Mouse (Mus musculus): ENCODE measurements around the gene Apbb1.

The Apbb1 gene

DNA sequence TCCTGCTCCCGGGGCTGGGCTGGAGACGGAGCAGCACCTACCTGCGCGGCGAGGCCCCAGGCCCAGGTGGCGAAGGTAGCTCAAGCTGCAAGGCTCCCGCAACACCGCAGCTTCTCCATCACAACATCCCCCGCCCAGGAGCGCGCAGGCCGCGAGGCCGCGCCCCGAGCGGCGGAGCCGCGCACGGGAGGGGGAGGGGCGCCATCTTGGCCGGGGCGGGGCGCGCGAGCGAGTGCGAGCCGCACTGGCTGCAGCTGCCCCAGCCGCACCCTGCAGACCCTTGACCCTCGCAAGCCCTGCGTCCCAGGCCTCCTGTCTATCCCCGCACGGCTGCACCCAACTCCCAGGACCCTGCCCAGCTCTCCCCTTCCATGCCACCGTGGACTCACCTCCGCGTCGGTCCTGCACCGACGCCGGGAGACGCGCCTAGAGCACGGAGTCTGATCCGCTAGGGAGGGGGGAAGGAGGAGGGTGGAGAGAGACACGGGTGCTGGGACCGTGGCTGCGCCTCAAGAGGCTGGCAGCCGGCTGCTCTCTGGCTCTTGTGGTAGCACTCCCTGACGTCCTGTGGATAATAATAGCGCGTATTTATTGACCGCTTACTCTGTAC lies at the start of gene Apbb1:
Apbb1 (minus strand) TSS at position 560 of the 610 bp plus-strand sequence.
- peak; percentile 89 for DNase-seq

DNA sequence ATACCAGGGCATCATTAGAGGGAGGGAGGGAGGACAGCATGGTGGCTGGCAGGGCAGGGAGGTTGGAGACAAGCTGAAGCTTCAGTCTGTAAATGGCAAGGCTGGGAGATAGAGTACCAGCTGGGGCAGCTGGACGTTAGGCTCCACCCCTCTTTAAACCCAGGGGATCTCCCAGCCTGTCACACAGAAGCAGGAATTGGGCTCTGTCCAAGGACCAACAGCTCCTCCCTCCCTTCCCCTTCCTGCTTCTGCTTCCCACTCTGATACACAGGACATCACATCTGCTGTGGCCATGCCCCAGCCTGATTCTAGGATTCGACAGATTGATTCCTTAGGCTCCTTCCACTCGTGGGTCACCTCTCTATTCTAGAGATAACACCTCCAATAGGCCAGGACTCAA lies 47.2 kb upstream of the Apbb1 start:
- peak; percentile 81 for DNase-seq

DNA sequence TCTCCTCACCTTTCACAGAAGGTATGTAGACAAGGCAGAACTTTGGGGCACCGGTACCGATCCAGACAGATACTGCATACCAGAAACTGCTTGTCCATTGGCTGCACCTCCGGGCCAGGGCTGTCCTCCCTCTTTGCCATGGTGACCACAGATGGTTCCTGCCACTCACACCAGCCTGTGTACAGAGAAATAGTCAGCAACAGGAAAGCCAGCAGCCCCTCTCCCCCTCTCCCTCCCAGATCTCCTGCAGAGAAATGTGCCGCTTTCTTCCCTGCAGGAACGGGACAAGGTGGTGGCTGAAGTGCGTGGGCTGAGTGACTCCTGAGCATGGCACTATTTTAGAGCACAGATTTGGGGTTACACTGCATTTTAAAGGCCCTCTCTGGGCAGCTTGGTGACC lies 43.9 kb upstream of the Apbb1 start:
- DNase-seq: no peak

DNA sequence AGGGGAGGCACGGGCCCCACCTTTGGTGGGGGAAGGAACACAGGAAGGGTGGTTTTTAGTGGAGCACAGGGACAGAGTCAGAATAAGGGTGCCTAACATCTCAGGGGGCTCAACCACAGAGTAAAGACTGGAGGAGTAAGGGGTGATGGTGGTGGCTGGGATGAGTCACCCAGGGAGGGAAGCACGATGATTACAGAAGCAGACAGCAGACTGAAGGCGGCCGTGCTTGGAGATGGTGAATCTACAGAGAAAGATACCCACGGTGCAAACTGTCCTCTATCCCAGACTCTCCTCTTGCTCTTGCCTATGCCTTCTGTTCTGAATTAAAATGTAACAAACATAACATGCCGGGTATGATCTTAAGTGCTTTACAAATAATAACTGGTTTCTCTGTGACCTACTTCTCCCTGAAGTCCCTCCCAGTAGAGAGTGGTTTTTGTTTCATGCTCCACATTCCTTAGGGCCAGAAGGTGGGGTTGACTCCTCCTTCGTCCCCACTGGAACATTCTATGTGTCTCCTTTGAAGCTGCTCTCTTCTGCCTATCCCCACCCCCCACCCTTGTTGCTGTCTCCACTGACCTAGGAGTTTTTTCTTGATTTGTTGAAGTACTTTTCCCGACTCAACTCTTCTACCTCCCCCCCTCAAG lies 40.3 kb upstream of the Apbb1 start:
- no peak for DNase-seq

DNA sequence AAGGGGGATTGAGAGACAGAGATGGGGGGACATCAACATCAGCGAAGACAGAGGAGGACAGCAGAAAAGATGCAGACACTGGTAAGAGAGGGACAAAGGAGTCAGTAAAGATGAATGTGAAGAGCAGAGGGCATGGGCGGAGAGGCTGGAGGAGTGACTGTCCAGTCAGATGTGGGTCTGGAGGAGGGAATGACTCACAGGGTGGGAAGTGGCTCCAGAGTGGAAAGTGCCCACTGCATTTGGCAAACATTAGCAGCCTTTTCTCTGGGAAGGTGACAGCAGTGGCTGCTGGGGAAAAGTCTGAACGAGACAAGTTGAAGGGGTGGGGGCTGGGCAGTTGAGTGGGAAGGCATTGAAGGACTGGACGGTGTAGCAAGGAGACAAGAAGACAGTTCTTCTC lies 39.6 kb upstream of the Apbb1 start:
- DNase-seq: no peak

DNA sequence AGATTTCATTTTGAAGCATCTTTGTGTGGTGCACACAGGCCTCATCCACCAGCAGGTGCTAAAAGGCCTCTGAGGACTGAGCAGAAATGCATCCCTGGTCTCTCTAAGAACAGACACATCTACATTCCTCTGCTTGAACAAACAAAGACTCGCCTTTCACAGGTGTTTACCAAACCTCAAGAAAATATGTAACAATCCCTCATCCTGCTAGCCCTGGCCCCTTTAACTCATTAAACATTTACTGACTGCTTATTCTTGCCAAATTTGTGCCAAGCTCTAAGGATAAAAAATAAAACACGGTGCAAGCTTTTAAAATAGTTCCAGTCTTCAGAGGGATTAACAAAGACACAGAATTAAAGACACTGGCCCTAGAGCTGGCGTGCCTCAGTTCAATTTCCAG lies 38.2 kb upstream of the Apbb1 start:
- no peak for DNase-seq

DNA sequence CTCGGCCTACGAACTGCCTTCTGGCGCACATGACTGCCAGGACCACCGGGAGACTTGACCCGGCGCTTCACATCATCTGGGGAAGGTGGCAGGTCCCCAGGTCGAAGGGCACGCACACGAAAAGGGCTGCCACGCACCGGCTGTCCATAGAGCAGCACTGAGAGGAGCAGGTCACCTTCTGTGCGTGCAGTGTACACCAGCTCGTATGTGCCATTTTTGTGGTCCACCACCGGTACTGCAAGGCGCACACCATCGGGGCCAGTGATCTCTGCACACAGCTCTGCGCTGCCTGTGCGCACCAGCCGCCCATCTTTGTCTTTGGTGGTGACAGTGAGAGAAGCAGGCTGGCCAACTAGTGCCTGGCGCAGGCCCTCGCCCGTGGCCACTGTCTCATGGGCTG lies 36.4 kb upstream of the Apbb1 start:
- no peak for DNase-seq

DNA sequence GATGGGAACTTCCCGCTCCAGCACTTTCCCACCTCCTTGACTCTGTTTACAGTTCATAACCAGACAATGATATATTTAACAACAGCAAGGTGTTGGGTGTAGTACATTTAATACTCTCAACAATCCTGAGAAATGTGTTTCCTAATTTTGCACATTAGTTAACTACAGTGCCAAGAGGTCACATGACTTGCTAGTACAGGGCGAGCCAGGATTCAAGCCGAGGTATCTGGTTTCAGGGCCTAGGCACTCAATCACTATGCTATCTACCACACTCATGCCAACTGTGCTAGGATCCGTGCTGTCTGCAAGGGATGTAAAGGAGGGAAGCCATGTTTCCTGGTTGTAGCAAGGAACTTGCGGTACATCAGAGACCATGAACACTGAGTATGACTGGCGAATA lies 35.1 kb upstream of the Apbb1 start:
- DNase-seq: no peak

DNA sequence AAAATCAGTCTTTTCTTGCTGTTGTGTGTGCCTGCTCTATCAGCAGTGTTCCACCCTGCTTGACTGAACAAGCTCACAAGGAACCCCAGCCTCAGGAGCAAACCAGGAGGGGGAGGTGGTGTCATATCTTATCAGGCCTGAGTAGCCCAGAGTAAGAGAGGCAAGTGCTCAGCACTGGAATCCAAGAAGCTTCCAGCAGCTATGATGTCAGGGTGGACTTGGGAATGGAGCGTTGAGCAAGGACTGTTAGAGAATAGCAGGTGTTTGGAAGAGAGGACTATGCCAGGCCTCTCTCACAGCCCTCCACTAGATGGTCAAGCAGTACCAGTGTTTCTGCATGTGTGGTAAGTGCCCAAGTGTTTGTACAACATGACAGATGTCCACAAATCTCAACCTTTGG lies 34.3 kb upstream of the Apbb1 start:
- no peak for DNase-seq

DNA sequence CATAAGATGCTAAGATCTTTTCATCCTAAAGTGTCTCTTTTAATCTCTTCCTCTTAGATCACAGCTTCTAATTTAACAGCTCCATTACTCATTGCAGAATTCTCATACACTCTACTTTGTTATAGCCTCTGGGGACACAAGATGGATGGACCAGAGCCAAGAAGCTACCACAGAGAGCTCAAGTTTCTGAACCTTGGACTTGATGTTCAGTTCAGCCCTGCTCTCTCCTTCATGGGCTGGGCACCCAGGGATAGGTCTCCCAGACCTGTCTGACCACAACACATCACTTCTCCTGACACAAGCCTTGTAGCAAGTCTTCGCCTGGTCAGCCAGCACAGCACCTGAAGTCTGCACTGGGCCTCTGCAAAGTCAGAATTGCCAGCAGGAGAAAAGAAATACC lies 32.9 kb upstream of the Apbb1 start:
- no peak for DNase-seq

DNA sequence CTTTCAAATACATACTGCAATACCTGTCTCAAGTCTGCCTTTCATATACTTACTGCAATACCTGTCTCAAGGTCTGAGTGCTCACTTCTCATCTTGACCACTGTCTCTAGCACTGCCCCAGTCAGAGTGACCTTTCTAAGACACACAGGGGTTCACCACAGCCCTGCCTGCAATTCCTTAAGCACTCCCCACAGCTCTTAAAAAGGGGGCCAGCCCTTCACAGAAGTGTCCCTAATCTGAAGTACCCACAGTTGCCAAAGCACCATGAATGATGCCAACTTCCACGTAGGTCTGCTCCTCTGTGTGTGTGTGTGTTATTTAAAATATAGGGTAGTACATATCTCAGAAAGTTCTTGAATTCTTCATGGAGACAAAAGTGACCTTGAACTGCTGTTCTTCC lies 30.3 kb upstream of the Apbb1 start:
- no peak for DNase-seq

DNA sequence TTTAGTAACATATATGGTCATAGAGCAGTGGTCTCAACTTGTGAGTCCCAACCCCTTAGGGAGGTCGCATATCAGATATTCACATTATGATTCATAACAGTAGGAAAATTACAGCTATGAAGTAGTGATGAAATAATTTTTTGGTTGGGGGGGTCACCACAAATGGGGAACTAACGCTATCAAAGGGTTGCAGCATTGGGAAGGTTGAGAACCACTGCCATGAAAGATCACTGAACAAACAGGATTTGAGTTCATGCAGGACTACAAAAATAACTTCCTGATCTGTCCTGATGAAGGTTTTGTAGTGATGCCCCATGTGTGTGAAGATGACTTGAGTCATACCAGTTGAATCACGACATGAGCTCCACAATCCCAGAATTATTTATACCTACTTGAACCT lies 27.0 kb upstream of the Apbb1 start:
- no peak for DNase-seq

DNA sequence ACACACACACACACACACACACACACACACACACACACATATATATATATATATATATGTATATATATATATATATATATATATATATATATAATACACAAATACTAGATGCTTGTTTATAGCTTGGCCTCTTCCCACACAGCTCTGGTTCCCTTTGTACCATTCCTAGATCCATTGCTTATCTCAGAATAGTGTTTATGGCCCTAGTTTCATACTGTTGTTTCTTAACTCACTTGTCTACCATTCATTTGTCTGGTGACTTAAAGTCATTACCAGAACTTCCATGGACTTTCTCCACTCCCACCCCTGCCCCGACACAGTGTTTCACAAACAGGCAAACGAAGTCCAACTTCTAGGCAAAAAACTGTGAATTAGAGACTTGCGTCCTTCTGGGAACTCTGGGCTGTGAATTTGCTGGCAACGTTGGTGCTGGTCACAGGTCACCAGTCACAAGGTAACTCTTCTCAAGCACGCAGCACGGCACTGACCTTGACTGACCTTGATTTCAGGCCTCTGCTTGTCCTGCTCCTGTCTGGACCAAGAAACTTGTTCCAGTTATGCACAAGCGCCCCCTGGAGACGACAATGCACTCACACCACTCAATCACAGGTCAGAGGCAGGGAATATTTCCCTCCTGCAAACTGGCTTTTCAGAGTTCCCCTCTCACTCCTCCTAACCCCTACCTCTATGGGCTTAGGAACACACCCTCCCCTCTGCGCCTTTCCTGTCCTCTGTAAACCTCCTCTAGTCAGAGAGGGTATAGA lies 21.6 kb upstream of the Apbb1 start:
- DNase-seq: peak; percentile 80

DNA sequence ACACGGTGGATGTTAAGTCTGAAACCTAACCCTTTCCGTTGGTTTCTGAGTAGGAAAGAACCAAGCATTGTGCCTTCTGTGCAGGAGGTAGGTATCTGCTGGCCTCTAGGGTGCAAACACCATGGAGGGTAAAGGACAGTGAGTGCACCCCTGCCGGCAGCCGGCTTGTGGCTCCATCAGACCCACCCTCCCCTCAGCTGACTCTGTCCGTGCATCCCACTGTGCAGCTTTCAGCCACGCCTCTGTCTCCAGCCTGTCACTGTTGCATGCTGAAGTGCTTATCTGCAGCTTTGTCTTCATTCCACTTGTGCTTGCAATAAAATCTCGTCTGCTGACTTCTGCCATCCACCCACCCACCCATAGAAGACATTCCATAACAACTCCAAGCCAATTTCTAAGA lies 8.6 kb upstream of the Apbb1 start:
- no peak for DNase-seq

DNA sequence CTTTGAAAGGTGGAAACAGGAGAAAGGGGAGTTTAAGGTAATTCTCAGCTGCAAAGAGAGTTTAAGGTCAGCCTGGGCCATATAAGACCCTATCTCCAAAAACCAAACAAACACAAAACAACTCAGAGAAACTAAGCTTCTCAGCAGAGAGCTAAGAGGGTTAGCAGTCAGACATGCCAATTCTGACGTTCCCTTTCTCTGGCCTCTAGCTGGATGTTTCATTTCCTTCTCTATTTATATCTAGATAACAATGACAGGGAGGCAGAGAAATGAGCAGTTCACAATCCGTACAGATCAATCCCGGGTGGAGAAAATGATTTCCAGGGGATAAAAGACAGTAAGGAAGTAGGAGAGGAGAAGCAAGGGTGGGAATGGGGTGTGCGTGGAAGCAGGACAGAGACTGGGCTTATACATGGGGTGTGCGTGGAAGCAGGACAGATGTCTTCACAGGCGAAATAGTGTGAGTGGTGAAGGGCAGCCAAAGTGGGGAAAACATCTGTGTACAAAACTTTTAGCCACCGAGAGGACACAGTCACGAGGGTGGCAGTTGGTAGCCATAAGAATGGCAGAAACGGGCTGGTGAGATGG lies 7.0 kb upstream of the Apbb1 start:
- no peak for DNase-seq

DNA sequence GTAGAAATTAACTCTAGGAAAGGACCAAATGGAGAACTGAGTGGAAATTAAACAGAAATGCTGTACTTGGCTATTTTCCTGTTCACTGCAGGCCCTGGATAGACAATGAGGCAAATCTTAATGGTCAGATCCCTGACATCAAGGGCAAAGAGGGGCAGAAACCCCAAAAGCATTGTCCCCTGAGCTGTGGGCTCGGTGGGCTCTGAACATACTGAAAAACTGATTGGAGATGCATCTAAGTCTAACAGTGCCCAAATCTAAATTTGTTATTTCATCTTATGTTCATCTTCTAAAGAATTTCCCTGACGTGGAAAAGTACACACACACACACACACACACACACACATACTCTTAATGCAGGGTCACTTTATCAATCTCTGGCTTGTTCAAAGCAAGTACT lies 506 bp upstream of the Apbb1 start:
- DNase-seq: no peak

DNA sequence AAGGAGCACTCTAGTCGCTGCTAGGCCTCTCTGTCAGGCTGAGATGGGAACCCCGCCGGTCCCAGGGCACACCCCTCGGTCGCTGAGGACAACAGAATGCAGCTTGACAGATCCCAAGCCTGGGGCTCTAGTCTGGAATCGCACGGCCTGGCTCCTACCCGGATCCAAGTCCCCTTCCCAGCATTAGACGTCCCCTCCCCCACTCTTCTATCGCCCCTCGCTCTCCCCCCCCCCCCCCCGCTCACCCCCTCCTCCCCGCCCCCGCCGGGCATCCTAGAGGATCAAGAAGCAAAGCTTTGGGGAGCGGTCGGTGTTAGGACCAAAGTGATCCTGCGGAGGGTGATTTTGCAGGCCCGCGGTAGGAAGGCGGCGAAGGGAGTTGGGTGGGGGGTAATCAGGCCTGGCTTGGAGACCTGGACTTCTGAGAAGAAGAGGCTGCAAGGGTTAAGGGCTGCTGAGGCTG lies 795 bp downstream of the Apbb1 start:
- DNase-seq: no peak

DNA sequence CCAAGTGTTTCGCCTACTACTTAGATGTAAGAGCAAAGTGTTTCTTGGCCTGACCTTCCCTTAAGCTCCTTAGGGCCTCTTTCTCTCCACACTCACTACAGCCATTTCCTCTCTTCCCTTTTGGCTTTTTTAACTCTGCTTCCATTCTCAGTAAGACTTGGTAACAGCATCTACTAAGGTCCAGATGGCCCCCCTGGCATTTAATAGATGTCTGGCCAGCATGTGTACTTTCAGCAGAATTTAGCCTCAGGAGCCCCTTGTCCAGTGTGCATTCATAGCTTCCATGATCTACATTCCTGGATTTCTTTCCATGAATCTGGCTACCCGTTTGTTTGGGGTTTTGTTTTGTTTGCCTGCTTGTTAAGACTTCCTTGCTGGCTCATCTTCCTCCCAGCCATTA lies 3.0 kb downstream of the Apbb1 start:
- no peak for DNase-seq

DNA sequence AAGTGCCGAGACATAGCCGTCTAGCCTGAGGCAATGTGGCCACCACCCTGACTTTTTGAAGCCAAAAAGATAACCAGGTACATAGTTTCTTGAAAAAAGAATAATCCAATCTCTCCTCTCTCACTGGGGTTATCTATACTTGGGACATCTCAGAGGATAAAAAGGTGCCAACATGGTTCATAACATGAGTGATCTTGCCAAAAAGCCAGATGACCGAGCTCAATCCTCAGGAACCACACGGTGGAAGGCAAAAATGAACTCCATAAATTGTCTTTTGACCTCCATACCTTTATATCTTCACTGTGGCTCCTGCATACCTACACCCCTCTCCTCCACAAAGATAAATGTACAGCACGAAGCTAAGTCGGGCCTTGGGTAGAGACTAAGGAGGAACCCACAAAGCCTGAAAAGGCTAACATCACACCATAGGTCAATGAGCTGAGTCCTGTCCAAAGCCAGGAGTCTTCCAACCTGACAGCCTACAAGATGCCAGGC lies 4.0 kb downstream of the Apbb1 start:
- DNase-seq: no peak

DNA sequence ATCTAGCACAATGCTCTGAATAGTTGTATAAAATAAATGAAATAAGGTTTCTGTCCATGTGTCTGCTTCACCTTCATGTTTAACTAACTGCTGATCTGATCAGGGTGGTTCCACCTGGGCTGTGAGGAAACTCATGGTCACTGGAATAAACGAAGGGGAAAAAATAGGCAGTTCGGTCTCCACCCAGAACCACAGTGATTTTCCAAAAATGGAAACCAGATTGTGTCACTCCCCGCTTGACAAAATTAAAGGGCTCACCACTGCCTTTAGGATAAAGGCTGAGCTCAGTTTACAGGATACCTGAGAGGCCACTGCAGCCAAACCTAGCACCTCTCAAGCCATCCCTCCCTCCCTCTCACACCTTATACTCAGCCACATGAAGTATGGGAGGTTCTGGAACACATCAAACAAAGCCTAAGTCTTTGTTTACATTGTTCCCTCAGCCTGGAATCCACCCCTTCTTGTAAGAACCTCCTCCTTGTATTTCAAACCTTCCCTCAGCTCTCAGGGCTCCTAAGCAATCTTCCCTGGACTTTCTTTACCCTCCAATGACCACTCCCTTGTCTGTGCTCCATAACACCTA lies 5.2 kb downstream of the Apbb1 start:
- no peak for DNase-seq

DNA sequence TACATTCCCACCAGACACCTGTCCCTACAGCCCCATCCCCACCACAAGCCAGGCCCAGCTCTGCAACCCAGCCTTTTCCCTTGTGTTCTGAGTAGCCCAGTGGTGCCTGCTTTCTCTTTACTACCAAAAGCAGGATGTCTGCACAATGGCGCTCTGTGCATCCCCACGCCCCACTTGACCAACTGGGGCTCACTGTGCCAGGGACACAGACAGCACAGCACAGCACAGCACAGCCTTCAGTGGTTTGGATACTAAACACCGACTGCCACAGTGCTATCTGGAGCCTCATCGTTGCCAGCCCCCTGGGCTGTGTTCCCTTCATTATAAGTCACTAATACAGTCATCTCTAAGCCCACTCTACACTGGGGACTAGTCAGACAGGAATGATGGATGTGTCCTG lies 6.9 kb downstream of the Apbb1 start:
- no peak for DNase-seq

DNA sequence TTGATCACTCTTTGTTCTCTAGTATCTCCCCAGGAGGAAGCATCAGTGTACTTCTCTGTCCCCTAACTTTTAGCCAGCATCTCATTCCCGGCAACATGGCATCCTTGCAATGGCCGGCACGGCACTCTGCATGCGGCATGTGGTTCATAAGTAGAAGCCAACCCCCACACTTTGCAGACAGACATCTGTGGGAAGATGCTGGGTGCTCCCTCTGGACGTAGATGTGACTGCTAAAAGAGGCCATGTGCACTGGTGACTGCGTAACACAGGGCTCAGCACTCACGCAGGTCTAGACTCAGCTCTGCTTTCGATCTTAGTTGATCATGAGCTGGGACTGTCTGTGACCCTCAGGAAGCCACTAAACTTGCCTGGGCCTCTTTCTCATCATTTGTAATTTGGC lies 8.5 kb downstream of the Apbb1 start:
- no peak for DNase-seq

DNA sequence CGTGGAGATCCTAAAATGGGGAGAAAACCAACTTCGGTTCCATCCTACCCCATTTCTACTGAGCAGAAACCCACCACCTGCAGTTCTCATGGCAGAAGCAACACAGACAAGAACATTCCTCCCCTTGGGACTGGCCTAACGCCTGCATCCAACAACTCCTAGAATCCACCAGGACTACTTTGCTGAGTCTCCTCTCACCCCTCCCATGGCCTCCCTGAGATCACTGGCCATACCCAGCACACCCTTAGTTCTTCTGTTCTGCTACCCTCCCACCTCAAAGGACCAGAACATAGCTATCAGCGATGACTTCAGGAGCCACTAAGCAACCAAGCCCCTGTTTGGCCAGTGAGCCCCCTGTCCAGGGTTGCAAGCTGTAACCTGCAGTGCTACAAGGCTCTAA lies 10.7 kb downstream of the Apbb1 start:
- DNase-seq: no peak
